Mouse (Mus musculus): ENCODE measurements around the gene Dhx36.

Gene Dhx36

GRCm38 (mm10) chr3:62433675-62434074 is 73.1 kb downstream of the Dhx36 start:
- in situ Hi-C loops (cut with MboI): no loop called here

GRCm38 (mm10) chr3:62418387-62419138 is 88.2 kb downstream of the Dhx36 start:
- in situ Hi-C loops (cut with MboI): no loop called here

Measured in mature B cell (primary cell).